8 mouse cellular contexts compared by ENCODE assay signal in genomic region chr1:125482459-125483287, GRCm38 (mm10). TPM values are rescaled to one million over a fixed set of nuclear protein-coding genes. Genes with fewer than 3 reads are reported as not detected.
DNase-seq lines count a peak whose midpoint lies in the region; ATAC-seq lines count a peak whose summit lies in the region.

No protein-coding gene starts in this region.

- H3K9ac ChIP-seq in forebrain, embryonic 11.5 days (ENCODE audit: low read length): no peak overlapping the region
- H3K9ac ChIP-seq in stomach, embryonic 15.5 days: no peak overlapping the region

- H3K4me2 ChIP-seq in forebrain, embryonic 11.5 days (ENCODE audit: low read depth, low read length, severe bottlenecking): no peak overlapping the region
- 0 out of 2 replicates have a peak overlapping the region, but pooled peaks have one; percentile 4 for H3K4me2 ChIP-seq in stomach, embryonic 15.5 days

- DNase-seq in forebrain, embryonic 11.5 days (ENCODE audit: low spot score): no peak
- DNase-seq in forebrain, embryonic 10.5 days (ENCODE audit: extremely low spot score, low spot score): no peak
- DNase-seq in testis, postnatal 10 days (ENCODE audit: low spot score): peak; percentile 46
- no peak for DNase-seq in testis, postnatal 14 days (ENCODE audit: low spot score)
- DNase-seq in left cerebral cortex, adult 9 months (ENCODE audit: low spot score in 2 of 2): peak; percentile 4 to 13
- DNase-seq in adrenal gland, adult 2 months: no peak
- no peak for DNase-seq in adrenal gland, postnatal 25 days

- no peaks in the 10 kb centered on the region for H3K27me3 ChIP-seq in forebrain, embryonic 11.5 days (ENCODE audit: control insufficient read depth, insufficient read depth, low read length)
- no peaks in the 10 kb centered on the region for H3K27me3 ChIP-seq in forebrain, embryonic 10.5 days (ENCODE audit: poor library complexity, severe bottlenecking)
- H3K27me3 ChIP-seq in stomach, embryonic 15.5 days (replicated peaks): no peaks in the 10 kb centered on the region

- ATAC-seq in forebrain, embryonic 11.5 days (replicated peaks; ENCODE audit: low FRiP score): 0 out of 2 replicates have a peak, but pooled peaks have one; percentile 44
- peak; percentile 72 for ATAC-seq in stomach, embryonic 15.5 days (ENCODE audit: insufficient read depth, low FRiP score, low read depth)

- H3K36me3 ChIP-seq in forebrain, embryonic 11.5 days (ENCODE audit: control insufficient read depth, insufficient read depth, low read length): no peaks in the 10 kb centered on the region
- H3K36me3 ChIP-seq in forebrain, embryonic 10.5 days (replicated peaks): no peaks in the 10 kb centered on the region
- no peaks in the 10 kb centered on the region for H3K36me3 ChIP-seq in stomach, embryonic 15.5 days

- H3K4me3 ChIP-seq in forebrain, embryonic 11.5 days (ENCODE audit: low read depth, low read length): no peak overlapping the region
- H3K4me3 ChIP-seq in forebrain, embryonic 10.5 days: no peak overlapping the region
- H3K4me3 ChIP-seq in stomach, embryonic 15.5 days (replicated peaks): no peak overlapping the region

- no peaks in the 10 kb centered on the region for H3K9me3 ChIP-seq in forebrain, embryonic 11.5 days (ENCODE audit: control insufficient read depth, low read length)
- H3K9me3 ChIP-seq in forebrain, embryonic 10.5 days: no peaks in the 10 kb centered on the region
- no peaks in the 10 kb centered on the region for H3K9me3 ChIP-seq in stomach, embryonic 15.5 days

- 83% methylated on average over 10 of the region's 10 CpGs for WGBS in forebrain, embryonic 11.5 days
- 93% methylated on average over 10 of the region's 10 CpGs for WGBS in forebrain, embryonic 10.5 days
- WGBS in stomach, embryonic 15.5 days: 52% methylated on average over 10 of the region's 10 CpGs

- no peak overlapping the region for H3K27ac ChIP-seq in forebrain, embryonic 11.5 days (ENCODE audit: low read depth, low read length)
- H3K27ac ChIP-seq in forebrain, embryonic 10.5 days: no peak overlapping the region
- H3K27ac ChIP-seq in stomach, embryonic 15.5 days: peak overlapping the region; percentile 62; the same call in 1 of the 2 replicates

- H3K4me1 ChIP-seq in forebrain, embryonic 11.5 days (replicated peaks; ENCODE audit: control insufficient read depth, insufficient read depth, low read length): no peaks in the 10 kb centered on the region
- H3K4me1 ChIP-seq in forebrain, embryonic 10.5 days: 0 out of 2 replicates have a peak, but pooled peaks cover 6% of the 10 kb centered on the region
- peaks cover 3% of the 10 kb centered on the region; the same call in 1 of the 2 replicates for H3K4me1 ChIP-seq in stomach, embryonic 15.5 days

RNA-seq across cellular contexts. Expression of gene Actr3, which starts 47.1 kb away (rescaled TPM):
- polyA plus RNA-seq in forebrain, embryonic 11.5 days (2014; fragmentation: Nextera tagmentation; extraction: Ambion mirVana): 242 and 255 TPM in 2 replicates
- polyA plus RNA-seq in forebrain, embryonic 10.5 days (2016; fragmentation: Nextera tagmentation; extraction: Ambion mirVana): 223 and 229 TPM in 2 replicates
- 353 and 361 TPM in 2 replicates for polyA plus RNA-seq in stomach, embryonic 15.5 days (2015; fragmentation: Nextera tagmentation; extraction: Ambion mirVana)
- 100 to 1,000 TPM; 170 to 187 TPM for total RNA-seq in adrenal gland, adult 2 months (2021)
- 19.3 and 22.8 TPM in 2 replicates for polyA plus RNA-seq in adrenal gland, adult 2 months (2012; rRNA removed)
- 133 and 164 TPM in 2 replicates for total RNA-seq in adrenal gland, postnatal 25 days (2021)

Comparison
In these comparisons a context has a peak if more than half of its experiments do, and no peak if none do; other contexts are left out.
1. DNase-seq: peak in testis, postnatal 10 days (single experiment) and left cerebral cortex, adult 9 months (2 of 2); none in forebrain, embryonic 11.5 days (single experiment), forebrain, embryonic 10.5 days (single experiment), testis, postnatal 14 days (single experiment), adrenal gland, adult 2 months (single experiment) and adrenal gland, postnatal 25 days (single experiment).